Mouse (Mus musculus): Measurements from ENCODE around the gene Dmkn.
"Not testable (repeated sequence)": the region's sequence is repeated elsewhere in the genome, so short reads cannot be mapped to it uniquely, and the experiment has no call there.

Gene Dmkn

DNA sequence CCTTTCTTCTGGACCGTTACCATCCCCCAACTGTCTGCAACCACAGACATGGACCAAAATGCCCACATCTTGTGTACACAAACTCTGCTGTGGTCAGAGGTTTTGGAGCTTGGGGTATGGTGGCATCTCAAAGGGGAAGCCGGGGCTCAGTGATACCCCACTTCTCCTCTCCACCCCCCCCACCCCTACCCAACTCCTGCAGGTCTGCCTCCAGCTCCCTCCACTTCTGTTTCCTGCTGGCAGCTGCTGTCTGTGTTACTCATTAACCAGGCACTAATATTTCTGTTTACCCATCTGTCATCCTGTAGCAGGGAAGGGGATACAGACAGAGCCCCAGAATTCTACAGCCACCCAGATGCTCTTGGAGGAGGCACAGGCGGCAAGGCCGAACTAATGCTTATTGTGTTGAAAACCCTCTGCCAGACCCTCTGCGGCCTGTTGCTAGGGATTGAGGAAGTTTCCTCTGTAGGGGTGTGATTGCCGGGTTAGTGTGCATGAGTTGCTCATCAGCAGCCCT lies 48.8 kb downstream of the Dmkn start:
- DNase-seq (ENCODE audit: low read depth, low spot score): no peak

DNA sequence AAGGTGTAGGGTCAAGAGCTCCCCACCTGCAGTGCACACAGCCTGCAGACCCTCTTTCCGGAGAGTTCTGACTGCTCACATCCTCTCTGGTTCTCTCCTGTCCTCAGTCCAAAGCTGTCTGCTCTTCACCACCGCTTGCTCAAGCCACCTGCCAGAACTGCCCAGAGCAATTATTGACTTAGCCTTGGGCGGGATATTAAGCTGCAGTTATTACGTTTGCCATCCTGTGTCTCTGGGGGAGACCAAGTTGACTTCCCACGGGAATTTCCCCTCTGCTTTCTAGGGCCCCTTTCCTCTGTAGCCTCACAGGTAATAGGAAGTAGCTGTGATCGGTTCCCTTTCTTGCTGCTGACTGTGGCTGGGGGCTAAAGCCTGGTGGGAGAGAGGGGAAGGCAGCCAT lies 56.6 kb downstream of the Dmkn start:
- no peak for DNase-seq (ENCODE audit: low read depth, low spot score)

DNA sequence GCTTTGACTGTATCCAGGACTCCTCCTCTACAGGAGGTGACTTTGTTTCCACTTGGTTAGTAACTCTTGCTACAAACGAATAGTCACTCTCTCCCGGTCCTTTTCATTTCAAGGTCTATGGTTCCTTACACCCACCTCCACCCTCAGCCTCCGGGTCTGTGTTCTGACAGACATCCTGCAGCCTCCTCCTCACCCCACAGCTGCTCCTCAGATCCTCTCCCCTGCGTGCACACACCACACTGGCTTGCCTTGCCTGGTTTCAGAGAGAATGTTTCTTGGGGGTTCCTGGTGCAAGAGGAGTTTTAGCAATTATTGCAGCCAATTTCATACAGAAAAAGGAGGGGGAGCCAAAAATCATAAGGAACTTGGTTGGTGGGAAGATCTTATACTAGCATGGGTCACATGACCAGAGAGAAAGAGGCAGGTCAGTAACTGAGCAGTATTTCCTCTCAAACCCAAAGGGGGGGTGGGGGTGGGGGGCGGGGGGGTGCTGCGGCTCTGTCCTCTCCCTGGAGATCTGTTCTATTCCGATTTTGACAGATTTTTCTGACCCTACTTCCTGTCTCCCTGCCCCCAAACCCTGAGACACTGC lies 57.4 kb downstream of the Dmkn start:
- no peak for DNase-seq (ENCODE audit: low read depth, low spot score)

DNA sequence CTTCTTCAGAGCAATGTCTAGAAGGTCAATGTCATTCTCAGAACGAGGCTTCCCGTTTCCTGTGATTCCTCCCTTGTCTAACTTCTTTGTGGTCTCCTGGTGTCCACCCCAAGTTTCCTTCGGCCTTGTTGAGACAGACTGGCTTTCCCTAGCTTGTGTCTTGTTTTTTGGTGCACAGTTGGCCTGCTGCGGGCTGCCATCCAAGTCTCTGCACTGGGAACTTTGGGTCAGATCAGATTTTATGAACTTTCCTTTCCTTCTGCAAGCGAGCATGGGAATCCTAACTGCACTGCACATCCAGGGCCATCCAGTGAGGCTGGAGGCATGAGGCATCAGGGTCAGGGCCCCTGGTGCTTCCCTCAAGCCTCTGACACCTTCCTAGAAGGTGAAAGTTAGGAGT lies 58.0 kb downstream of the Dmkn start:
- no peak for DNase-seq (ENCODE audit: low read depth, low spot score)

DNA sequence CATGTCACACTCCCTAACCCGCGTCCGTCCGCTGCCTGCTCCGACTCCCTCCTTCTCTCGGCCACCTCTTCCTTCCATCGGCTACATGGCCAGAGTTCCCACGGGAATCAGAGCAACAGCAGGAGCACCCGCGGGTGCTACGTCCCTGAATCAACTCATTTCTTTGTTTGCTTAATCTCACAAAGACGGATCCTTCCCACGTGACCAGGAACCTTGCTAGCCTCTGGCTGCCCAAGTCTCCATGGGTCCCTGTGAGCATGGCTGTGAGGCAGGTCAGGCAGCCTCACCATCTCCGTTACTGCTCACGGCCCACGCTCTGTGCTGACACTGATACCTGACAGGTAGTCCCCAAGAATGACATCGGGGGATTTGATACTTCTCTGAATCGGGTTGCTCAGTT lies 60.1 kb downstream of the Dmkn start, which contains the start of gene Ffar2:
Gene Ffar2, minus strand, starts transcription at position 101 of the 400 bp plus-strand sequence.
- DNase-seq (ENCODE audit: low read depth, low spot score): no peak

DNA sequence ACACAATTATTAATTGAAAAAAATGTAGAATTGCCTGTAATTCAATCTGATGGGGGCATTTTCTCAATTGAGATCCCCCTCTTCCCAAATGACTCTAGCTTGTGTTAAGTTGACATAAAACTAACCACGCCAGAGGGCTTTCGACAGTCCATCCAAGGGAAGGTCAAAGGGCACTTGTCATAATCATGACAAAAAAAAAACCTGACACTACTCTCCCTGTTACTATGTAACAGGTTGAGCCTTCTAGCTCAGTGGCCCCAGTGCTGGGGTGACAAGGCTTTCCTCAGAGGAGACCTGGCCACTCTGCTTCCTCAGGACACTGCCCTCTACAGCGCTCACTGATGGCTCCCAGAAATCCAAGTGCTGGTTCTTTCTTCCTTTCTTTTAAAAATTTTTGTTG lies 60.8 kb downstream of the Dmkn start:
- DNase-seq (ENCODE audit: low read depth, low spot score): no peak

DNA sequence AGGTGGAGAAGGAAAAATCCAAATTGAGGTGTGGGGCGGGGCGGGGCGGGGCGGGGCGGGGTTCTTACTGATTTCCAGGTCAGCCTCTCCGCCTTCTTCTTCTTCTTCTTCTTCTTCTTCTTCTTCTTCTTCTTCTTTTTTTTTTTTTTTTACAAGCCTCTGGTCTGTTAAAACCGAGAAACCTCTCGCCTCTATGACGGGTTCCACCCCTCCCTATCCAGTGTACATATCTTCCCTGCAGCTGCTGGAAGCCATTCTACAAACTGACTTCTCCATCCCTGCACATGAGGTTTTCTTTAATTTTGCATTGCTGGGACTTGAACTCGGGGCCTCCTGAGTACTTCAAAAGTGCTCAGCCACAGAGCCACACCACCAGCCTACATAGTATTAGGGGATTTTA lies 63.1 kb downstream of the Dmkn start:
- no peak for DNase-seq (ENCODE audit: low read depth, low spot score)

DNA sequence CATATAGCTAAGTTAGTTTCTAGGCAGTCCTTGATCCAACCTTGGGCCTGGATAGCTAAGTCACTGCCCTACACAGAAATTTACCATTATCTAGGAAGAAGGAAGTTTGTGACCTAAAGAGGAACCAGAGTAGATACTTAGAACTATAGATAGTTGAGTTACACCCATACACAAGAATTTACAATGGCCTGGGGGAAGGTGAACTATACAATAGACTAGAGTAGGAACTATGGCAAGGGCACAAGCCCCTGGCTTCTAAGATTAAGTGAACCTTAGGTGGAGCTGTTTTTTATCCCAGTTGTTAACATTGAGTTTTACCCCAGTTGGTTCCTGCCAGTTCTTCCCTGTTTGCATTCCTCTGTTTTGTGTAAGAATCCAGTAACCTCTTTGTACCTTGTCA lies 65.3 kb downstream of the Dmkn start:
- not testable (repeated sequence) for DNase-seq (ENCODE audit: low read depth, low spot score)

DNA sequence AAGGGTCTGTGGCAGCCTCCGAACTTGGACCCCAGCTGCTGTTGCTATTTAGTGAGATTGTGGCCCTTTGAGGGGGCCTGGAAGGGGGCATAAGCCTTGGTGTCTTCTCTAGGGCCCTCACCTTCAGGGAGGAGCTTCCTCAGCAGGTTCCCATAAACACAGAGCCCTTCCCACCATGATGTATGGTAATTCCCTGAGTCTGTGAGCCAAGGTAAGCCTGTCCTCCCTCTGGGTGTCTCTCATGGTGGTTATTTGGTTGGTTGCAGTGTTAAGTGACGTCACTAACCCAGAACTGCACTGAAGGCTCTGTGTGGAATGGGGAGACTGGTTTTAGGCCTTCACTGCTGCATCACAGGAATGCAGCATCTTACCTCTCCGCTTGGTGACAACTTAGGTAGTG lies 65.9 kb downstream of the Dmkn start:
- DNase-seq (ENCODE audit: low read depth, low spot score): no peak

Measured in mesoderm, embryonic 11.5 days (tissue).